Mouse (Mus musculus) heart, postnatal 0 days (tissue): ENCODE results near the gene Rgs9bp. TPM values are rescaled to one million over a fixed set of nuclear protein-coding genes. Genes with fewer than 3 reads are reported as not detected.

Experiments
- ATAC-seq: fragments of 200-750 bp; cut with Nextera tagmentation; 2 replicates; pipeline ENCODE4 v1.8.0; 2017; ENCODE audit warnings: low read depth, moderate number of reproducible peaks, moderate library complexity; ENCODE audit not compliant: insufficient read depth
- DNase-seq: peaks from one replicate; pipeline ENCODE4 v3.0.0-alpha.2; 2016; ENCODE audit warnings: low spot score
- H3K27ac ChIP-seq: fragments of 300-500 bp; sonication (generic); 2 replicates; pipeline ENCODE4 v1.5.1; 2014; ENCODE audit warnings: low read depth, mild to moderate bottlenecking
- H3K27me3 ChIP-seq: fragments of 300-500 bp; sonication (generic); 2 replicates; pipeline ENCODE4 v1.6.1; 2014; ENCODE audit warnings: low read length, mixed read lengths; ENCODE audit not compliant: control insufficient read depth, insufficient read depth
- H3K36me3 ChIP-seq: fragments of 300-500 bp; sonication (generic); replicated peaks from 2 replicates; pipeline ENCODE4 v1.6.1; 2014; ENCODE audit warnings: low read length, mixed read lengths; ENCODE audit not compliant: control insufficient read depth, insufficient read depth
- H3K4me1 ChIP-seq: fragments of 300-500 bp; sonication (generic); 2 replicates; pipeline ENCODE4 v1.6.1; 2014; ENCODE audit warnings: antibody characterized with exemption; ENCODE audit not compliant: control insufficient read depth, insufficient read depth
- H3K4me2 ChIP-seq: fragments of 300-500 bp; sonication (generic); 2 replicates; pipeline ENCODE4 v1.6.1; 2014; ENCODE audit warnings: low read depth, mild to moderate bottlenecking, low read length, moderate library complexity
- H3K4me3 ChIP-seq: fragments of 300-500 bp; sonication (generic); 2 replicates; pipeline ENCODE4 v1.5.1; 2014; ENCODE audit warnings: low read depth, low read length
- H3K9ac ChIP-seq: fragments of 300-500 bp; sonication (generic); replicated peaks from 2 replicates; pipeline ENCODE4 v1.6.1; 2014; ENCODE audit warnings: low read depth, low read length, mixed read lengths
- H3K9me3 ChIP-seq: fragments of 300-500 bp; sonication (generic); replicated peaks from 2 replicates; pipeline ENCODE4 v1.6.1; 2016; ENCODE audit warnings: low read length; ENCODE audit not compliant: control insufficient read depth
- CTCF ChIP-seq: IDR thresholded peaks from 2 replicates; pipeline ENCODE4 v1.5.1; 2016; ENCODE audit warnings: antibody characterized with exemption, control low read depth, low read depth
- EP300 ChIP-seq: IDR thresholded peaks from 2 replicates; pipeline ENCODE4 v1.6.1; 2016; ENCODE audit warnings: antibody characterized with exemption, low read depth
- WGBS: fragments of 180-500 bp; shearing (Covaris S2); extraction: QIAGEN DNeasy Blood & Tissue Kit; methylation state at CpG from one replicate; pipeline ENCODE4 v1.1.7; 2014; 5-methylcytosine and 5-hydroxymethylcytosine counted together
- polyA plus RNA-seq: library from polyadenylated mRNA; unstranded; fragments of >200 nt; fragmentation: Nextera tagmentation; extraction: Ambion mirVana; gene quantifications from 2 replicates; pipeline ENCODE4 v1.2.1, GENCODE M21; 2015
- total RNA-seq: library from RNA; depleted of rRNA; stranded (reverse); fragments of >200 nt; gene quantifications from 2 replicates; pipeline ENCODE4 v1.2.3, GENCODE M21; 2014; ENCODE audit warnings: low replicate concordance

The Rgs9bp gene
- total and polyA plus RNA-seq, 2 experiments from 2014 or later: under 0.01 to 0.04 TPM

DNA sequence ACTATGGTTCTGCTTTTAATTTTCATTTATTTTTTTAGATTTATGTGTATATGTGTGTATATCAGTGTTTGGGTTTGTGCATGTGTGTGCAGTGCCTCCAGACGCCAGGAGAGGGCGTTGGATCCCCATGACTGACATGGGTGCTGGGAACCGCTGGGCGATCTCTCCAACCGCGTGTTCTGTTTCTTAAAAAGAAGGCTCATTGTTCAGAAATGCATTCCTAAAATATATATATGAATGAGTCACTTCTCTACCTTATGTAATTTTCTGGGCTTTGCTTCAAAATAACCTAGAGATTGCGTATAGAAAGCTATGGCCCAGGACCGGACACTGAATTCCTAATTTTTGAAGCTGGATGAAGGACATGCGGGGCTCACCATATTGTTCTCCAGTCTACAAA, 14.1 kb upstream of the Rgs9bp start:
- WGBS: 88% methylated on average over 9 of the region's 9 CpGs
- no peak for DNase-seq
- Histone ChIP-seq H3K27me3 (no peaks in the 10 kb centered on the region), H3K4me1 (no peaks in the 10 kb centered on the region), H3K4me3 (no peak overlapping the region), H3K9me3 (no peaks in the 10 kb centered on the region), H3K27ac (no peak overlapping the region), H3K9ac (no peak overlapping the region), H3K36me3 (peaks cover 42% of the 10 kb centered on the region), H3K4me2 (no peak overlapping the region)
- no peak for ATAC-seq
- TF ChIP-seq CTCF: no peak
- TF ChIP-seq EP300: no peak

DNA sequence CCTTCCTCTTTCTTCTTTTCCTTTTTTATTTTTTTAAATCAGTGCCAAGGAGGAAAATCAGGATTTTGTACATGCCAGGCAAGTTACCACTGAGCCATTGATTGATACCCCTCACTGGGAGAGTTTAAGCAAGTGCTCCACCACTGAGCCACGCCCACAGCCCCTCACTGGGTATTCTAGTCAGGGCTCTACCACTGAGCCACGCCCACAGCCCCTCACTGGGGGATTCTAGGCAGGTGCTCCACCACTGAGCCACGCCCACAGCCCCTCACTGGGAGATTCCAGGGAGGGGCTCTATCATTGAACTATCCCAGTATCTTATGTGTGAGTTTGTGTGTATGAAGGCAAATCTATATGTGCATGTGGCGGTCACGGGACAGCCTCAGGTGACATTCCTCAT, 8.9 kb upstream of the Rgs9bp start:
- DNase-seq (no peak), ATAC-seq (no peak)
- no peak overlapping the region for H3K4me3 ChIP-seq
- no peak overlapping the region for H3K27ac ChIP-seq
- no peak for TF ChIP-seq EP300
- TF ChIP-seq CTCF: no peak
- H3K36me3 ChIP-seq: peaks cover 46% of the 10 kb centered on the region
- WGBS: 93% methylated on average over 5 of the region's 5 CpGs
- H3K4me1 ChIP-seq: no peaks in the 10 kb centered on the region
- no peaks in the 10 kb centered on the region for H3K27me3 ChIP-seq
- no peak overlapping the region for H3K9ac ChIP-seq
- no peaks in the 10 kb centered on the region for H3K9me3 ChIP-seq
- H3K4me2 ChIP-seq: no peak overlapping the region

DNA sequence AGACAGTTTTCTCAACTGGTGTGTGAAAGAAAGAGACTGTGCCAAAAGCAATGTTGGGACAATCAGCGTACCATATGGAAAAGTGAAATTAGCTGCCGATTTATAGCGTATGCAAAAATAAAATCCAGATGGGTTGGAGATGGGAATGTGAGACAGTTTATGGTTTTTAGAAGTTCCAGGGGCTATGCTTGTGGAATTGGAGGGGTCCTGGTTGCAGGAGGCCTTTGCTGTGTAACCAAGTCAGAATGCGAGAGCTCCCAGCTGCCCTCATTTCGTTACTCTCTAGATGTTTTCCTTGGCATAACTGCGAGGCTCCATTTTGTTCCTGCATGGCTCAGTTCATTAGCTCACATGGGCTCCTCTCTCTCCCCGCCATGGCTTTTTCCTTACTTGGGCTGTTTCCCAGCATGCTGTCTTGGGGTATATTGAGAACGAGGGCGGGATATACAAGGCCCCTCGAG, 5.4 kb upstream of the Rgs9bp start:
- WGBS: 81% methylated on average over 10 of the region's 10 CpGs
- peaks cover 39% of the 10 kb centered on the region for H3K36me3 ChIP-seq
- H3K27ac ChIP-seq: peak overlapping the region; percentile 39
- H3K4me1 ChIP-seq: peaks cover 8% of the 10 kb centered on the region
- no peak overlapping the region for H3K9ac ChIP-seq
- no peak for ATAC-seq
- H3K4me2 ChIP-seq: no peak overlapping the region
- TF ChIP-seq EP300 (no peak), CTCF (no peak)
- H3K4me3 ChIP-seq: no peak overlapping the region
- DNase-seq: no peak
- H3K27me3 ChIP-seq: no peaks in the 10 kb centered on the region
- H3K9me3 ChIP-seq: no peaks in the 10 kb centered on the region

DNA sequence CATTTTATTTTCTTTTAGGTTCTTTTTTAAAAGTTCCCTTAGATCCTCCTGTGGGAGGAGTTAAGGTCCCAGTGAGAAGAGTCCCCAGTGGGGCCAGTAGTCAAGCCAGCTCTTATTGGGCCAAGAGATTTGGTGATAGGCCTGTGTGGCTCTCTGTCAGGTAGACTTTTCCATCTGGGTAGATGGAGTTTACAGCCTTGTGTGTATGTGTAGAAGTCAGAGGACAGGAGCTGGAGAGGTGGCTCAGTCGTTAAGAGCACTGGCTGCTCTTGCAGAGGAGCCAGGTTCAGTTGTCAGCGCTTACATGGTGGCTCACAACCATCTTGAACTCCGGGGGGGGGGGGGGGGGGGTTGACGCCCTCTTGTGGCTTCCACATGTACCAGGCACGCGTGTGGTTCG, 4.1 kb upstream of the Rgs9bp start:
- no peak overlapping the region for H3K27ac ChIP-seq
- H3K4me2 ChIP-seq: no peak overlapping the region
- WGBS: 74% methylated on average over 7 of the region's 7 CpGs
- H3K27me3 ChIP-seq: peaks cover 7% of the 10 kb centered on the region
- ATAC-seq (no peak), DNase-seq (no peak)
- peaks cover 15% of the 10 kb centered on the region for H3K4me1 ChIP-seq
- no peak for TF ChIP-seq CTCF
- no peak overlapping the region for H3K9ac ChIP-seq
- no peaks in the 10 kb centered on the region for H3K9me3 ChIP-seq
- peaks cover 26% of the 10 kb centered on the region for H3K36me3 ChIP-seq
- no peak overlapping the region for H3K4me3 ChIP-seq

DNA sequence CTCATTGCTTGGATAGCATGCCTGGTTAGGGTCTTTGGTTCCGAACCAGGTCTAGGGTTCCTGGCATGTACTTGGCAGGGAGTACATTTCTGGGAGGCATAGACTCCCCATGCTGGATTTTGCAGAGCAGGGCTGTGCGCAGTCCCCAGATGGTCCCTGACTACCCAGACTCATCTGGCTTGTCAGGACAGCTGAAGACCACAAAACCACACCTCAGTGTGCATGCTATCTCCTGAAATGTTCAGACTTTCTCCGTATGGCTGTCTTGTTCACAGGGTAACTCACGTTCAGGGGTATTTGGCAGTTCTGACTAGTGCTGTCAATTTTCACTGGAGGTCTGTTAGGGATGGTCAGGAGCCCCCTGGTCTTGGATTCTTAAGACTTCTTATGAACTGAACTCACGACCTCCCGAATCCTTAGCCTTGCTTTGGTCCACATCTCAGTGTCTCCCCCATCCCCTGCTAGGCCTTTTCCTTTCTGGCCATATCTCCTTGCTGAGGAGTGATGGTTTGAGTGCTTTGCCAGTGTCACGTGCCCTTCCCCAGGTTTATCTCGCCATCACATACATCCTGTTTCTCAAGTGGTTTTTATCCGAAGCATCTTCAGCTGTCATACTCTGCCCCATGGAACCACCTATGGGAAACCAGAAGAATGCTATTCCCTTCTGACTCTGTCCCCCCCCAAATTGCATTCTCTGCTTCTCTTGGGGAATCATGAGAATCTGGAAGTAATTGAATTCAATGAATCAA, 3.5 kb upstream of the Rgs9bp start:
- Histone ChIP-seq H3K4me2 (no peak overlapping the region), H3K27me3 (peaks cover 13% of the 10 kb centered on the region), H3K4me3 (no peak overlapping the region), H3K36me3 (peaks cover 22% of the 10 kb centered on the region), H3K27ac (no peak overlapping the region), H3K9me3 (no peaks in the 10 kb centered on the region), H3K9ac (no peak overlapping the region), H3K4me1 (peaks cover 18% of the 10 kb centered on the region)
- 71% methylated on average over 9 of the region's 9 CpGs for WGBS
- DNase-seq (no peak), ATAC-seq (no peak)
- TF ChIP-seq EP300: no peak
- no peak for TF ChIP-seq CTCF

DNA sequence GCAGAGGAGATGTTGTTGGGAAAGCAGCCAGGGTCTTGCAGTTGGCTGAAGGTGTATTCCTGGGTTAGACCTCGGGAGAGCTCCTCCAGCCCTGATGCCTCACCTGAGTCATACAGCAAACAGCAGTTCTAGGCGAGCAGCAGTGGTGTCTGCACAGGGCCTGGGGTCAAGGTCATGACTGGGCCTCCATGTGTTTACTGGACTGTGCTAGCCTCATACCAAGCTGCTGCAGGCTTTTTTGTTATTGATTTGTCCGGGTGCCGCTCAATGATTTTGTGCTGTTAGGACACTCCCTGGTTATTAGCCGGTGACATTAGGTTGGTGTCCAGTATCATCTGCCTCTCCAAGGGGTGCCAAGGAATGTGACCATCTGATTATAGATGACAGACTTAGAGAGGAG, 2.3 kb upstream of the Rgs9bp start:
- TF ChIP-seq EP300: no peak
- no peak for TF ChIP-seq CTCF
- Histone ChIP-seq H3K36me3 (peaks cover 11% of the 10 kb centered on the region; the same call in 1 of the 2 replicates), H3K27ac (no peak overlapping the region), H3K4me3 (no peak overlapping the region), H3K9me3 (no peaks in the 10 kb centered on the region), H3K4me1 (peaks cover 18% of the 10 kb centered on the region), H3K4me2 (no peak overlapping the region), H3K27me3 (peaks cover 24% of the 10 kb centered on the region), H3K9ac (no peak overlapping the region)
- ATAC-seq (no peak), DNase-seq (no peak)
- 82% methylated on average over 5 of the region's 5 CpGs for WGBS
